Mouse (Mus musculus) kidney, adult 18-20 months (tissue): ENCODE measurements around the gene Atp10a.

Source experiments
- DNase-seq: peaks from one replicate; pipeline ENCODE4 v3.0.0; 2021

Gene Atp10a

GRCm38 (mm10) chr7:58655866-58656265 is at the start of gene Atp10a:
Gene Atp10a (plus strand): TSS chr7:58656166.
- no peak for DNase-seq

GRCm38 (mm10) chr7:58618048-58618447 is 37.9 kb upstream of the Atp10a start:
- no peak for DNase-seq

GRCm38 (mm10) chr7:58626305-58627155 is 29.4 kb upstream of the Atp10a start:
- DNase-seq = no peak

- DNase-seq = no peak
These were observed 28.6 kb upstream of the Atp10a start for GRCm38 (mm10) chr7:58627381-58627780.

GRCm38 (mm10) chr7:58629233-58629632 is 26.7 kb upstream of the Atp10a start:
- DNase-seq = no peak

GRCm38 (mm10) chr7:58633683-58634082 is 22.3 kb upstream of the Atp10a start:
- no peak for DNase-seq

GRCm38 (mm10) chr7:58639676-58640075 is 16.3 kb upstream of the Atp10a start:
- DNase-seq = no peak

GRCm38 (mm10) chr7:58640456-58640855 is 15.5 kb upstream of the Atp10a start:
- no peak for DNase-seq

GRCm38 (mm10) chr7:58641916-58642315 is 14.1 kb upstream of the Atp10a start:
- no peak for DNase-seq

- no peak for DNase-seq
These were observed 8.6 kb upstream of the Atp10a start for GRCm38 (mm10) chr7:58647404-58647803.

GRCm38 (mm10) chr7:58657913-58658789 is 2.2 kb downstream of the Atp10a start:
- peak; percentile 57 for DNase-seq

GRCm38 (mm10) chr7:58658790-58659405 is 2.9 kb downstream of the Atp10a start:
- no peak for DNase-seq

- no peak for DNase-seq
These were observed 4.1 kb downstream of the Atp10a start for GRCm38 (mm10) chr7:58660046-58660445.

- no peak for DNase-seq
These were observed 4.7 kb downstream of the Atp10a start for GRCm38 (mm10) chr7:58660665-58661064.

- DNase-seq = no peak
These were observed 5.1 kb downstream of the Atp10a start for GRCm38 (mm10) chr7:58661076-58661475.

GRCm38 (mm10) chr7:58668617-58669016 is 12.7 kb downstream of the Atp10a start:
- no peak for DNase-seq

GRCm38 (mm10) chr7:58676075-58676474 is 20.1 kb downstream of the Atp10a start:
- DNase-seq = no peak

GRCm38 (mm10) chr7:58677111-58677805 is 21.3 kb downstream of the Atp10a start:
- DNase-seq = no peak

- DNase-seq = no peak
These were observed 30.0 kb downstream of the Atp10a start for GRCm38 (mm10) chr7:58685967-58686366.

- no peak for DNase-seq
These were observed 30.6 kb downstream of the Atp10a start for GRCm38 (mm10) chr7:58686573-58686972.

- DNase-seq = no peak
These were observed 31.0 kb downstream of the Atp10a start for GRCm38 (mm10) chr7:58686997-58687396.

- DNase-seq = no peak
These were observed 34.3 kb downstream of the Atp10a start for GRCm38 (mm10) chr7:58690069-58690923.
